Mouse (Mus musculus) bone marrow, adult 2 months (tissue): ENCODE measurements around the gene Ubxn10. TPM values are rescaled to one million over a fixed set of nuclear protein-coding genes. Genes with fewer than 3 reads are reported as not detected.

Experiments
- H3K27ac ChIP-seq: fragments of 200-500 bp; 2 replicates; pipeline ENCODE4 v1.5.1; 2012; ENCODE audit warnings: low read depth, mild to moderate bottlenecking, control low read depth, inconsistent platforms, low read length; ENCODE audit not compliant: control insufficient read depth, poor library complexity, insufficient read depth
- H3K4me1 ChIP-seq: fragments of 200-500 bp; 2 replicates; pipeline ENCODE4 v1.6.1; 2011; ENCODE audit warnings: low read length; ENCODE audit not compliant: control insufficient read depth, insufficient read depth
- H3K4me3 ChIP-seq: fragments of 200-500 bp; replicated peaks from 2 replicates; pipeline ENCODE3; 2011; ENCODE audit warnings: mild to moderate bottlenecking, low read depth, low read length, control low read depth; ENCODE audit not compliant: control insufficient read depth
- CTCF ChIP-seq: fragments of 200-500 bp; IDR thresholded peaks from 2 replicates; pipeline ENCODE4 v1.5.1; 2011; ENCODE audit warnings: low read length, control low read depth; ENCODE audit not compliant: control insufficient read depth, insufficient read depth
- POLR2A ChIP-seq: fragments of 200-500 bp; IDR thresholded peaks from 2 replicates; pipeline ENCODE4 v1.6.1; 2011; ENCODE audit warnings: low read depth, mild to moderate bottlenecking, control low read depth, low read length, borderline replicate concordance; ENCODE audit not compliant: control insufficient read depth
- WGBS: fragments of 180-500 bp; shearing (Covaris S2); methylation state at CpG from one replicate; pipeline ENCODE4 v1.1.7; 2018; 5-methylcytosine and 5-hydroxymethylcytosine counted together
- polyA plus RNA-seq: library from polyadenylated mRNA; stranded (reverse); fragments of >200 nt; gene quantifications from 2 replicates; pipeline ENCODE4 v1.2.4, GENCODE M21; 2011; ENCODE audit warnings: low replicate concordance; ENCODE audit not compliant: missing spikeins, insufficient read depth, insufficient read length

The Ubxn10 gene
- polyA plus RNA-seq, 1 experiment = not detected

GRCm38 (mm10) chr4:138710633-138711032 is 26.3 kb downstream of the Ubxn10 start:
- Histone ChIP-seq H3K27ac (no peak overlapping the region), H3K4me3 (no peak overlapping the region), H3K4me1 (no peaks in the 10 kb centered on the region)
- no peak for TF ChIP-seq POLR2A
- WGBS = 78% methylated on average over 11 of the region's 11 CpGs

- TF ChIP-seq POLR2A = no peak
- no peak for TF ChIP-seq CTCF
- no peak overlapping the region for H3K4me3 ChIP-seq
- no peak overlapping the region for H3K27ac ChIP-seq
- no peaks in the 10 kb centered on the region for H3K4me1 ChIP-seq
- WGBS = 73% methylated on average over 7 of the region's 7 CpGs
Measured at GRCm38 (mm10) chr4:138709944-138710343, 27.0 kb downstream of the Ubxn10 start.

GRCm38 (mm10) chr4:138709246-138709645 is 27.7 kb downstream of the Ubxn10 start:
- H3K4me3 ChIP-seq = no peak overlapping the region
- TF ChIP-seq CTCF (no peak), POLR2A (no peak)
- no peak overlapping the region for H3K27ac ChIP-seq
- no peaks in the 10 kb centered on the region for H3K4me1 ChIP-seq
- 82% methylated on average over 11 of the region's 11 CpGs for WGBS

GRCm38 (mm10) chr4:138708636-138709035 is 28.3 kb downstream of the Ubxn10 start:
- Histone ChIP-seq H3K4me3 (no peak overlapping the region), H3K27ac (no peak overlapping the region), H3K4me1 (no peaks in the 10 kb centered on the region)
- TF ChIP-seq POLR2A (no peak), CTCF (no peak)
- WGBS = 6% methylated on average over 7 of the region's 7 CpGs

- H3K27ac ChIP-seq = no peak overlapping the region
- no peaks in the 10 kb centered on the region for H3K4me1 ChIP-seq
- 84% methylated on average over 8 of the region's 8 CpGs for WGBS
- H3K4me3 ChIP-seq = no peak overlapping the region
- TF ChIP-seq POLR2A = no peak
- no peak for TF ChIP-seq CTCF
Measured at GRCm38 (mm10) chr4:138706620-138707019, 30.3 kb downstream of the Ubxn10 start.

DNA sequence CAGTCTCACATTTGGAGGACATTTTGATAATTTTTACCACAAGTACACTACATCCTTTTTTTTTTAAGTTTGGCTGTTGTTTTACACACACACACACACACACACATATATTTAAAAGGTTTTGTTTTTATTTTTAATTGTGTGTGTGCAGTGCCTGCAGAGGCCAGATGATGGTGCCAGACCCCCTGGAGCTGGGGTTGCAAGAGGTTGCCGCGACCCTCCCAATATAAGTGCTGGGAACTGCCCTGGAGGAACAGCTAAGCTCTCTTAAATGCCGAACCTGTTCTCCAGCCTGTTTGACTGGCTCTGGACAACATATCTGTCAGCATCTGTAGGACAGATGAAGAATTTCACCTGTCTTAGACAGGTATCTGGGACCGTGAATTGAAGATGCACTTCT is 32.8 kb downstream of the Ubxn10 start:
- no peaks in the 10 kb centered on the region for H3K4me1 ChIP-seq
- TF ChIP-seq CTCF (no peak), POLR2A (no peak)
- WGBS = 81% methylated on average over 4 of the region's 4 CpGs
- no peak overlapping the region for H3K27ac ChIP-seq
- no peak overlapping the region for H3K4me3 ChIP-seq

DNA sequence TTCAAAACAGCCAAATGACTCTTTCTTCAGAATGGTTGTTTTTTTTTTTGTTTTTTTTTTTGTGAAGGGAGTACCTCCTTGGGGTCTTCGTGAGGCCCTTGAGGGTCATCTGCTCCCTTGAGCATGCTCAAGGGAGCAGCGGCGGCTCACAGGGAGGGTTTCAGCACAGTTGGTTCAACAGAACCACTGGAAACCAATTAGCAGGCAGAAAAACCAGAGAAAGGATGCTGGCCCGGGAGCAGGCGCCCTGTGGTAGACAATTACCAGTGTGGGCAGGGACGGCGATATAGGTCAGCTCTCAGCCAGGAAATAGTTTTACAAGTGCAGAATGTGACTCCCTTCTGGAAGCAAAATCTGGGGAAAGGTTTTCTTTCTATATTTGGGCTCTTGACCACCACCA is 33.4 kb downstream of the Ubxn10 start:
- 56% methylated on average over 7 of the region's 7 CpGs for WGBS
- TF ChIP-seq CTCF = no peak
- TF ChIP-seq POLR2A = no peak
- no peak overlapping the region for H3K27ac ChIP-seq
- no peaks in the 10 kb centered on the region for H3K4me1 ChIP-seq
- no peak overlapping the region for H3K4me3 ChIP-seq

GRCm38 (mm10) chr4:138702528-138702927 is 34.4 kb downstream of the Ubxn10 start:
- Histone ChIP-seq H3K4me3 (no peak overlapping the region), H3K27ac (no peak overlapping the region), H3K4me1 (no peaks in the 10 kb centered on the region)
- WGBS = 68% methylated on average over 8 of the region's 8 CpGs
- TF ChIP-seq POLR2A (no peak), CTCF (no peak)

DNA sequence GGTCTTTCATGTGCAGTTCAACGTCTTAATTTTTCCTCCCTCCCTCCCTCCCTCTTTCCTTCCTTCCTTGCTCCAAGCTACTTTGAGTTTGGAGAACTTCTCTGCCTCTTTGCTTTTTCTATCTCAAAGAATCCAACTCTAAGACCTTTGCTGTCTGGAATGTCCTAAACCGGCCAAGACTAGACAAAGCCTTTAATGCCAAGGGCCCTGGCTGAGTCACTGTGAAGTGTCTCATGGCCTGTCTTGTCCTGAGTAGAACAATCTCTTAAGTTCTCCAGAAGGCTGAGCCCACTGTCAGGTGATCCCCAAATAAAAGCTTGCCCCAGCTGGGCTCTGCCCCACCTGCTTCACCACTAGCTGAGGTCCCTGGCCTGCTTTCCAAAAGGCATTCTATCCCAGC is 34.9 kb downstream of the Ubxn10 start:
- H3K4me1 ChIP-seq = no peaks in the 10 kb centered on the region
- TF ChIP-seq CTCF (no peak), POLR2A (no peak)
- 62% methylated on average over 2 of the region's 2 CpGs for WGBS
- H3K27ac ChIP-seq = no peak overlapping the region
- H3K4me3 ChIP-seq = no peak overlapping the region

GRCm38 (mm10) chr4:138701111-138701510 is 35.9 kb downstream of the Ubxn10 start:
- TF ChIP-seq CTCF (no peak), POLR2A (no peak)
- Histone ChIP-seq H3K4me1 (no peaks in the 10 kb centered on the region), H3K27ac (no peak overlapping the region), H3K4me3 (no peak overlapping the region)
- WGBS = 71% methylated on average over 8 of the region's 8 CpGs
